Mouse (Mus musculus) testis, postnatal 10 days (tissue): ENCODE data around the gene Aven.

Source experiments
- DNase-seq: peaks from one replicate; pipeline ENCODE4 v3.0.0; 2021; ENCODE audit warnings: low spot score

Gene Aven

GRCm38 (mm10) chr2:112676175-112676574 is 183.4 kb downstream of the Aven start:
- no peak for DNase-seq

DNA sequence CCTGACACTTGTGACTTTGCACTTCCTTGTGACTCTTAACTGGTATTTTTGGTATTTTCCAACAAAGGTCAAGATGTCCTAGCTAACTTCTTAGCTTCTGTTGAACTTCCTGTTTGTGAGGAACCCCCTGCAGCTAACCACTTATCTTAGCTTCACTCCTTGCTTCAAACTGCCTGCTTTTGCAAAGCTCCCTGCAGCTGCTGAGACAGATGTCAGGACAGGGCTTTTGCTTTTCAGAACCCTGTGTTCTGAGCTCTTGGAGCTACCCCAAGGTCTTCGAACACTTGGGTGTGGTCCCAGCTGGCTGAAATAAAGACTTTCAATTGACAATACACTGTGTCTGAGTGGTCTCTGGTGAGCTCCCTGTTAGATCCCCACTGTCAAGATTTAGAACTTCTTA is 184.0 kb downstream of the Aven start:
- no peak for DNase-seq

- DNase-seq = no peak
These were observed 184.5 kb downstream of the Aven start for GRCm38 (mm10) chr2:112677246-112677645.

DNA sequence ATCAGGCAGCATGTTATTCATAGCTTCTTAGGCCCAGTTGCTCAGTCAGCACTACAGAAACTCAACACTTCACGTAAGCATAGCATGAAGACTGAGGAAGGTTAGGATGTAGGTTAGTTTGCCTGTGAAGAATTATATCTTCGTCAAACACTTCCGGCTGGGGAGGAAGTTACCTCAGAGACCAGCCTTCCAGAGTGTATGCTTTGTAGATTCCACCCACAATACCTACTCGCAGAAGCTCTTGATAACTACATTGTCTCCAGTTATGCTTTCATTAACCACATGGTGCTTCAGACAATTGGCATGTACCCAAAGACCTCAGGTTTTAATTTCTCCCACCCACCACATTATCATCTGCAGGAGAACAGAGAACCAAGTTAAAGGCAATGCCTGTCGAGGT is 189.1 kb downstream of the Aven start:
- DNase-seq = no peak
